Mouse (Mus musculus): ENCODE measurements around the gene Tmem52. TPM values are rescaled to one million over a fixed set of nuclear protein-coding genes. Genes with fewer than 3 reads are reported as not detected.

The Tmem52 gene
- polyA plus RNA-seq, 1 experiment from 2014 or later = 2.6 TPM

DNA sequence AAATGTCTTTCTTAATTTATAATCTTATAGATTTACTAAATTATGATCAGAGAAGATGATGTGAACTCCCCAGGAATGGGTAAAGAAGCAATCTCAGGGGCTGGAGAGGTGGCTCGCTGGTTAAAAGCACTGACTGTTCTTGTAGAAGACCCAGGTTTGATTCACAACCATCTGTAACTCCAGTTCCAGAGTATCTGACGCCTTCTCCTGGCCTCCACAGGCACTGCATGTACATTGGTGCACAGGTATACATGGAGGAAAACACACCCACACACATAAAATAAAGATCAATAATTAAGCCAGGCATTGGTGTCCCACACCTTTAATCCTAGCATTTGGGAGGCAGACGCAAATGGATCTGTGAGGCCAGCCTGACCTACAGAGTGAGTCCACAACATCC lies 26.1 kb upstream of the Tmem52 start:
- H3K4me2 ChIP-seq (ENCODE audit: low read depth, low read length) = no peak overlapping the region
- 71% methylated on average over 3 of the region's 3 CpGs for WGBS
- no peak overlapping the region for H3K9ac ChIP-seq (ENCODE audit: low read length)
- H3K4me1 ChIP-seq (ENCODE audit: control insufficient read depth, insufficient read depth, low read length) = no peaks in the 10 kb centered on the region
- H3K27ac ChIP-seq (ENCODE audit: low read length) = no peak overlapping the region
- H3K36me3 ChIP-seq (ENCODE audit: control insufficient read depth, insufficient read depth, low read length) = no peaks in the 10 kb centered on the region
- no peaks in the 10 kb centered on the region for H3K27me3 ChIP-seq (ENCODE audit: control insufficient read depth, insufficient read depth, low read length)
- H3K4me3 ChIP-seq (replicated peaks; ENCODE audit: low read length) = no peak overlapping the region
- no peaks in the 10 kb centered on the region for H3K9me3 ChIP-seq (replicated peaks; ENCODE audit: control insufficient read depth, low read length)
- ATAC-seq (ENCODE audit: insufficient read depth, low FRiP score) = no peak

DNA sequence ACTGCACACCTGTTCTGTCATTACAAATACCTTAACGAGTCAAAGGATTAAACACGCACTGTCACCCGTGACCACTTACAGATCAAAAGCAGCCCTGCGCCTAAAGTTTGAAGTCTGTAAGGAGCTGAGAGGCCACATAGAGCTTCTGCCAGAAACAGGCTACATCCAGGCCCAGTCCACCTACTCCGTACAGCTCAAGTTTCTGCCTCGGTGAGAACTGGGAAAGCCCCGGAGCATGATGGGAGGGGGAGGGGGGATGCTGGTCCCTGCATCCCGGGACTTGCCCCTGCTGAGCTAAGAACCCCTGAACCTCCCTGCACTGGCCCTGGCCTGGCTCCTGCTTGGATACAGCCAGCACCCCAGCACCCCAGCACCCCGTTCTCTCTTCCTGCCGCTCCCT lies 17.3 kb upstream of the Tmem52 start:
- H3K36me3 ChIP-seq (ENCODE audit: control insufficient read depth, insufficient read depth, low read length) = no peaks in the 10 kb centered on the region
- no peak overlapping the region for H3K4me2 ChIP-seq (ENCODE audit: low read depth, low read length)
- no peak for ATAC-seq (ENCODE audit: insufficient read depth, low FRiP score)
- no peaks in the 10 kb centered on the region for H3K4me1 ChIP-seq (ENCODE audit: control insufficient read depth, insufficient read depth, low read length)
- no peak overlapping the region for H3K9ac ChIP-seq (ENCODE audit: low read length)
- H3K4me3 ChIP-seq (replicated peaks; ENCODE audit: low read length) = no peak overlapping the region
- 31% methylated on average over 10 of the region's 10 CpGs for WGBS
- H3K27me3 ChIP-seq (ENCODE audit: control insufficient read depth, insufficient read depth, low read length) = no peaks in the 10 kb centered on the region
- no peak overlapping the region for H3K27ac ChIP-seq (ENCODE audit: low read length)
- H3K9me3 ChIP-seq (replicated peaks; ENCODE audit: control insufficient read depth, low read length) = no peaks in the 10 kb centered on the region

DNA sequence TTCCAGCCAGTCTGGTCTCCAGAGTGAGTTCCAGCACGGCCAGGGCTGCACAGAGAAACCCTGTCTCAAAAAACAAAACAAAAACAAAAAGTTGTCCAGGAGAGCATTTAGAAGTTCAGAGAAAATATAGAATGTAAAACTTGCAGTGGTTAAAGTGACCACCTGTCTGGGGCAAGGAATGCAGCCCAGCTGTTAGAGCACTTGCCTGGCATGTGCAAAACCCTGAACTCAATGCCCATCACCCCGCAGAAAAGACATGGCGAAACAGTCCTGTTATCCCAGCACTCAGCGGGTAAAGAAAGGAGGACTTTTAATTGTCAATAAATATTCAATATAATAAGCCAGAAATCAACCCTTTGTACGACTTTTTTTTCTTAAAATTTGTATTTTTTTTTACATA lies 10.3 kb upstream of the Tmem52 start:
- no peaks in the 10 kb centered on the region for H3K4me1 ChIP-seq (ENCODE audit: control insufficient read depth, insufficient read depth, low read length)
- no peak overlapping the region for H3K4me2 ChIP-seq (ENCODE audit: low read depth, low read length)
- H3K27ac ChIP-seq (ENCODE audit: low read length) = no peak overlapping the region
- no peak for ATAC-seq (ENCODE audit: insufficient read depth, low FRiP score)
- no peak overlapping the region for H3K9ac ChIP-seq (ENCODE audit: low read length)
- no peaks in the 10 kb centered on the region for H3K9me3 ChIP-seq (replicated peaks; ENCODE audit: control insufficient read depth, low read length)
- WGBS = 78% methylated on average over 5 of the region's 5 CpGs
- no peaks in the 10 kb centered on the region for H3K36me3 ChIP-seq (ENCODE audit: control insufficient read depth, insufficient read depth, low read length)
- no peak overlapping the region for H3K4me3 ChIP-seq (replicated peaks; ENCODE audit: low read length)
- no peaks in the 10 kb centered on the region for H3K27me3 ChIP-seq (ENCODE audit: control insufficient read depth, insufficient read depth, low read length)

DNA sequence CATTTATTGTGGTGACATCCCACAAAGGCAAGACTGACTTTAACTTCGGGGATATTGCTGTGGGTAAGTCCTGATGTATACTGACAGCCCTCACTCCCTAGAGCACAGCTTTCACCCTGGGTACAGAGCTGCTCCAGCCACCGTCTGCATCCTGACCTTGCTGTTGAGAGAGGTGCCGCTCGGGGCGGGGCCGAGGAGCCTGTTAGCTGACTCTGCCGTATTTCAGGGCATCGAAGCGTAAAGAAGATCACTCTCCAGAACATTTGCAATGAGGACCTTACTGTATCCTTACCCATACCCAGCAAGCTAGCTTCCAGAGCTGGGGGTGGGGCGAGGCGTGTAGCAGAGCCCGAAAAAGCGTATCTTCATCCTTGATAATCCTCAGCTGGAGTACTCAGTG lies 5.9 kb upstream of the Tmem52 start:
- no peak overlapping the region for H3K4me2 ChIP-seq (ENCODE audit: low read depth, low read length)
- H3K9ac ChIP-seq (ENCODE audit: low read length) = no peak overlapping the region
- no peaks in the 10 kb centered on the region for H3K4me1 ChIP-seq (ENCODE audit: control insufficient read depth, insufficient read depth, low read length)
- H3K36me3 ChIP-seq (ENCODE audit: control insufficient read depth, insufficient read depth, low read length) = no peaks in the 10 kb centered on the region
- no peak overlapping the region for H3K4me3 ChIP-seq (replicated peaks; ENCODE audit: low read length)
- ATAC-seq (ENCODE audit: insufficient read depth, low FRiP score) = no peak
- no peak overlapping the region for H3K27ac ChIP-seq (ENCODE audit: low read length)
- WGBS = 74% methylated on average over 13 of the region's 13 CpGs
- no peaks in the 10 kb centered on the region for H3K27me3 ChIP-seq (ENCODE audit: control insufficient read depth, insufficient read depth, low read length)
- no peaks in the 10 kb centered on the region for H3K9me3 ChIP-seq (replicated peaks; ENCODE audit: control insufficient read depth, low read length)

DNA sequence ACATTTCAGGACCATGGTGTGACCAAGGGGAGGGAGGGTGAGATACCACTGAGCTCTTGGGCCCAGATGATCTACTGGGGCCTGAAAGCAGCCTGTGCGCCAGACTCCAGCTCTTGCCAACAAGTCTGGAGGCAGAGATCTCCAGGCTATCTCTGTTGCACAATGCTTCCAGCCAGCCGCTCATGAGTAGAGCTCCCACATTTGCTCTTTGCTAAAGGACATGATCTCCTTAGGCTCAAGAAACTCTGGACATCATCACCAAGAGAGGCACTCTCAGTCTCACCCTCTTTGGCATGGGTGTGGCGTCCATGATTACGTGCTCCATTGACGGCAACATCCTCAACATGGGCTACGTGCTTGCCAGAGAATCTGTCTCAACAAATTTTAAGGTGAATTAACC lies 5.3 kb upstream of the Tmem52 start:
- H3K36me3 ChIP-seq (ENCODE audit: control insufficient read depth, insufficient read depth, low read length) = no peaks in the 10 kb centered on the region
- H3K27me3 ChIP-seq (ENCODE audit: control insufficient read depth, insufficient read depth, low read length) = no peaks in the 10 kb centered on the region
- no peak overlapping the region for H3K9ac ChIP-seq (ENCODE audit: low read length)
- H3K27ac ChIP-seq (ENCODE audit: low read length) = no peak overlapping the region
- no peaks in the 10 kb centered on the region for H3K4me1 ChIP-seq (ENCODE audit: control insufficient read depth, insufficient read depth, low read length)
- no peak overlapping the region for H3K4me3 ChIP-seq (replicated peaks; ENCODE audit: low read length)
- H3K9me3 ChIP-seq (replicated peaks; ENCODE audit: control insufficient read depth, low read length) = no peaks in the 10 kb centered on the region
- no peak overlapping the region for H3K4me2 ChIP-seq (ENCODE audit: low read depth, low read length)
- 0 out of 2 replicates have a peak, but pooled peaks have one; percentile 13 for ATAC-seq (ENCODE audit: insufficient read depth, low FRiP score)
- 81% methylated on average over 6 of the region's 6 CpGs for WGBS

DNA sequence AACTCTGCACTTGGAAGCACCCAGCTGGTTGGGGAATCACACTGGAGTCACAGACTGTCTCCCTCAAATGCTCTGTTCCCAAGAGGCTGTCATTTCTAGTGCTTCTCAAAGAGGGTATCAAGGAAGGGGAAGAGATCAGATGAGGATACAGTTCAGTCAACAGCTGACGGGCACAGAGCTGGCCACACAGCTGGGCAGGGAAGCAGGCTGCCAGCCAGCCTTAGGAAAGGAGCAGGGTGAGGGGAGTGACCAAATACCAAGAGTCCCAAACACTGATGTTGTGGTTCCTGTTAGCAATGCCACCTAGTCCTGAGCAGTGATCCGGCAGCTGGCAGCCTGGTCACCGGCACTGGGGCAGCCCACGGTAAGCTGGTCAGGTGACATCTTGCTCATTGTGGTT lies 4.9 kb upstream of the Tmem52 start:
- no peak overlapping the region for H3K4me2 ChIP-seq (ENCODE audit: low read depth, low read length)
- no peak for ATAC-seq (ENCODE audit: insufficient read depth, low FRiP score)
- no peak overlapping the region for H3K4me3 ChIP-seq (replicated peaks; ENCODE audit: low read length)
- H3K27ac ChIP-seq (ENCODE audit: low read length) = no peak overlapping the region
- no peaks in the 10 kb centered on the region for H3K27me3 ChIP-seq (ENCODE audit: control insufficient read depth, insufficient read depth, low read length)
- H3K9ac ChIP-seq (ENCODE audit: low read length) = no peak overlapping the region
- 81% methylated on average over 4 of the region's 4 CpGs for WGBS
- H3K36me3 ChIP-seq (ENCODE audit: control insufficient read depth, insufficient read depth, low read length) = no peaks in the 10 kb centered on the region
- H3K9me3 ChIP-seq (replicated peaks; ENCODE audit: control insufficient read depth, low read length) = no peaks in the 10 kb centered on the region
- no peaks in the 10 kb centered on the region for H3K4me1 ChIP-seq (ENCODE audit: control insufficient read depth, insufficient read depth, low read length)

DNA sequence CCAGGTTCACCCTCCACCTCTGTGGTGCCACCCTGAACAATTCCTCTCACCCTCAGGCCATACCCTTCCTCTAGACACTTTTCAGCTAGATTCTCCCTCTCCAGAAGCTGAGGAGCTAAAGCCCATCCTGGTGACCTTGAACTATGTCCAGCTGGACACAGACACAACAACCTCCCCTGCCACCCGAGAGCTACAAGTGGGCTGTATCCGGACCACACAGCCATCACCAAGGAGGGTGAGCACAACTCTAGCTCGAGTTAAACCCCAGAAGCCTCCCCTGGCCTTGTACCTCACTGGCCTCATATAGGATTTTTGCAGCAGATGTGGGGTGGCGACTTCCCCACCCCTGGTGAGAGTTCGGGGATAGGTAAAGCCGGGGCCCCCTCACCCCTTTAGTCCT lies 3.3 kb upstream of the Tmem52 start:
- Histone ChIP-seq H3K4me3 (replicated peaks; ENCODE audit: low read length) (no peak overlapping the region), H3K4me1 (ENCODE audit: control insufficient read depth, insufficient read depth, low read length) (no peaks in the 10 kb centered on the region), H3K36me3 (ENCODE audit: control insufficient read depth, insufficient read depth, low read length) (no peaks in the 10 kb centered on the region), H3K9me3 (replicated peaks; ENCODE audit: control insufficient read depth, low read length) (no peaks in the 10 kb centered on the region), H3K27ac (ENCODE audit: low read length) (no peak overlapping the region), H3K9ac (ENCODE audit: low read length) (no peak overlapping the region), H3K4me2 (ENCODE audit: low read depth, low read length) (no peak overlapping the region), H3K27me3 (ENCODE audit: control insufficient read depth, insufficient read depth, low read length) (no peaks in the 10 kb centered on the region)
- ATAC-seq (ENCODE audit: insufficient read depth, low FRiP score) = no peak
- WGBS = 80% methylated on average over 6 of the region's 6 CpGs

DNA sequence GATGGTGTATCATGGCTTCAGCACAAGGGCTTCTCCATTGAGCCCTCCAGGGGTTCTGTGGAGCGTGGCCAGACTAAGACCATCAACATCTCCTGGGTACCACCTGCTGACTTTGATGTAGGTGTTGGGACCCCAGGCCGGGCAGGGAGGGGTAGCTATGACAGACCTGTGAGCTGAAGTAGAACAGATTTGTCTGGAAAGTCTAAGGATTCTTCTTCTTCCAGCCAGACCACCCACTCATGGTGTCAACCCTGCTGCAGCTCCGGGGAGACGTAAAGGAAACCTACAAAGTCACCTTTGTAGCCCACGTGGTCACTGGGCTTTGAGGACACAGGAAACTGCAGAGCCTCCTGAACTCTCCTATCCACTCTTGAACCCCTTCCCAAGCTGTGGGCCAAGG lies 2.8 kb upstream of the Tmem52 start:
- Histone ChIP-seq H3K9me3 (replicated peaks; ENCODE audit: control insufficient read depth, low read length) (no peaks in the 10 kb centered on the region), H3K27ac (ENCODE audit: low read length) (no peak overlapping the region), H3K4me2 (ENCODE audit: low read depth, low read length) (no peak overlapping the region), H3K9ac (ENCODE audit: low read length) (no peak overlapping the region), H3K36me3 (ENCODE audit: control insufficient read depth, insufficient read depth, low read length) (no peaks in the 10 kb centered on the region), H3K4me1 (ENCODE audit: control insufficient read depth, insufficient read depth, low read length) (no peaks in the 10 kb centered on the region), H3K4me3 (replicated peaks; ENCODE audit: low read length) (no peak overlapping the region), H3K27me3 (ENCODE audit: control insufficient read depth, insufficient read depth, low read length) (no peaks in the 10 kb centered on the region)
- no peak for ATAC-seq (ENCODE audit: insufficient read depth, low FRiP score)
- WGBS = 74% methylated on average over 5 of the region's 5 CpGs

DNA sequence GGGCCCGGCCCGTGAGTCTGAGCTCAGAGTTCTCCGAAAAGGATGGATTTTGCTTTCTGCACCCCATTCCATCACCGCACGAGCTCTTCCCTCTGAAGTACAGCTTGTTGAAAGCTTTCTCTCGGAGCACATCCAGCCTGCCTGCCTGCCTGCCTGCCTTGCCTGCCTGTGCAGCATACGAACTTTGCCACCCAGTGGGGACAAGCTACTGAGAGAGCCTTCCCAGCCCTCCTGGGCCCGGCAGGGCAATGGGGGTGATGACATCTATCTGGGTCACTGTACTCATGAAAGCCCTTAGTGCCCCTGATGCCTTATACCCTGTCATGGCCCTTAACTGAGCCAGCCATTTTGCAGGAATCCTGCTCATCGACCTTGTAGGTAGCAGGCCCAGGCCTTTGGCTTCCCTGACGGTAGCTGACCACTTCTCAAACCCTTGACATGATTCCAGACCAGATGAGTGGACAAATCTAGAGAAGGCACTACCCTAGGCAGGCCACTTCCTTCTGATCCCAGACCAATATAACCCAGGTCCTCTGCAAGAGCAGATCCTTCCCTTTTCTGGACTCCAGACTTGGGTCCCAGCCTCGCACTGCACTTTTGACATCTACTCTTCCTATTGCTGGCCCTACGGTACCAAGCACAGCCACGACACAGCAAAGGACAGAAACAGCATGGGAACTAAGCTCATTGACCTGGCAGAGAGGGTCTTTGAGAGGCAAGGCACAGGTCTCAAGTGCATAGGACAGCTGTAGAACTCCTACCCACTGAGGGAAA lies 1.5 kb upstream of the Tmem52 start:
- Histone ChIP-seq H3K4me1 (ENCODE audit: control insufficient read depth, insufficient read depth, low read length) (no peaks in the 10 kb centered on the region), H3K4me3 (replicated peaks; ENCODE audit: low read length) (no peak overlapping the region)
- WGBS = 82% methylated on average over 13 of the region's 13 CpGs

More for the DNA sequence above, 1.5 kb upstream of the Tmem52 start:
- Histone ChIP-seq H3K27me3 (ENCODE audit: control insufficient read depth, insufficient read depth, low read length) (no peaks in the 10 kb centered on the region), H3K36me3 (ENCODE audit: control insufficient read depth, insufficient read depth, low read length) (no peaks in the 10 kb centered on the region), H3K9me3 (replicated peaks; ENCODE audit: control insufficient read depth, low read length) (no peaks in the 10 kb centered on the region), H3K4me2 (ENCODE audit: low read depth, low read length) (no peak overlapping the region), H3K9ac (ENCODE audit: low read length) (no peak overlapping the region), H3K27ac (ENCODE audit: low read length) (no peak overlapping the region)
- no peak for ATAC-seq (ENCODE audit: insufficient read depth, low FRiP score)
